Mouse (Mus musculus): Measurements from ENCODE around the gene Gm49601. TPM values are rescaled to one million over a fixed set of nuclear protein-coding genes. Genes with fewer than 3 reads are reported as not detected.
A peak's percentile ranks its signal among the peaks of the same experiment; 100 is the strongest.

Gm49601 gene
- polyA plus RNA-seq, 1 experiment from 2014 or later: 21.0 TPM

GRCm38 (mm10) chr16:18628206-18628947 lies 2.1 kb upstream of the Gm49601 start:
- WGBS: 52% methylated on average over 7 of the region's 7 CpGs
- peaks cover 24% of the 10 kb centered on the region for H3K36me3 ChIP-seq
- peak overlapping the region; percentile 94 for H3K27ac ChIP-seq
- H3K9ac ChIP-seq: peak overlapping the region; percentile 96
- peaks cover 31% of the 10 kb centered on the region for H3K27me3 ChIP-seq
- no peak for ATAC-seq (ENCODE audit: low FRiP score)
- H3K9me3 ChIP-seq: no peaks in the 10 kb centered on the region
- H3K4me1 ChIP-seq (replicated peaks): peaks cover 45% of the 10 kb centered on the region
- peak overlapping the region; percentile 88 for H3K4me2 ChIP-seq
- H3K4me3 ChIP-seq: peak overlapping the region; percentile 84

- H3K36me3 ChIP-seq: peaks cover 36% of the 10 kb centered on the region
- H3K9ac ChIP-seq: peak overlapping the region; percentile 96
Measured at GRCm38 (mm10) chr16:18627163-18627562, 936 bp upstream of the Gm49601 start.

GRCm38 (mm10) chr16:18625791-18626311 lies 376 bp downstream of the Gm49601 start:
- Histone ChIP-seq H3K27ac (no peak overlapping the region), H3K9ac (peak overlapping the region; percentile 78), H3K4me1 (replicated peaks) (peaks cover 59% of the 10 kb centered on the region), H3K27me3 (peaks cover 56% of the 10 kb centered on the region), H3K4me2 (peak overlapping the region; percentile 88), H3K9me3 (no peaks in the 10 kb centered on the region), H3K4me3 (peak overlapping the region; percentile 84), H3K36me3 (peaks cover 44% of the 10 kb centered on the region)
- ATAC-seq (ENCODE audit: low FRiP score): peak; percentile 3; the same call in 1 of the 2 replicates
- 13% methylated on average over 26 of the region's 26 CpGs for WGBS

More at GRCm38 (mm10) chr16:18627163-18627562, 936 bp upstream of the Gm49601 start:
- Histone ChIP-seq H3K9me3 (no peaks in the 10 kb centered on the region), H3K27me3 (peaks cover 43% of the 10 kb centered on the region), H3K4me3 (peak overlapping the region; percentile 84), H3K27ac (no peak overlapping the region), H3K4me2 (peak overlapping the region; percentile 88), H3K4me1 (replicated peaks) (peaks cover 46% of the 10 kb centered on the region)
- ATAC-seq (ENCODE audit: low FRiP score): no peak
- WGBS: 51% methylated on average over 3 of the region's 3 CpGs

GRCm38 (mm10) chr16:18625097-18625496 lies 1.1 kb downstream of the Gm49601 start:
- peak overlapping the region; percentile 88; the same call in 1 of the 2 replicates for H3K4me2 ChIP-seq
- H3K4me1 ChIP-seq (replicated peaks): peaks cover 61% of the 10 kb centered on the region
- H3K4me3 ChIP-seq: no peak overlapping the region
- H3K27ac ChIP-seq: no peak overlapping the region
- 42% methylated on average over 14 of the region's 14 CpGs for WGBS
- ATAC-seq (ENCODE audit: low FRiP score): no peak
- H3K36me3 ChIP-seq: peaks cover 47% of the 10 kb centered on the region
- no peak overlapping the region for H3K9ac ChIP-seq
- no peaks in the 10 kb centered on the region for H3K9me3 ChIP-seq
- peaks cover 64% of the 10 kb centered on the region for H3K27me3 ChIP-seq

- ATAC-seq (ENCODE audit: low FRiP score): no peak
- Histone ChIP-seq H3K4me1 (replicated peaks) (peaks cover 59% of the 10 kb centered on the region), H3K9ac (no peak overlapping the region), H3K27me3 (peaks cover 68% of the 10 kb centered on the region), H3K4me2 (no peak overlapping the region), H3K4me3 (no peak overlapping the region), H3K27ac (no peak overlapping the region), H3K36me3 (peaks cover 52% of the 10 kb centered on the region), H3K9me3 (no peaks in the 10 kb centered on the region)
- 26% methylated on average over 15 of the region's 15 CpGs for WGBS
Measured at GRCm38 (mm10) chr16:18624641-18625040, 1.6 kb downstream of the Gm49601 start.

GRCm38 (mm10) chr16:18623751-18624540 lies 2.3 kb downstream of the Gm49601 start:
- peaks cover 53% of the 10 kb centered on the region for H3K36me3 ChIP-seq
- H3K27ac ChIP-seq: no peak overlapping the region
- H3K27me3 ChIP-seq: peaks cover 75% of the 10 kb centered on the region
- ATAC-seq (ENCODE audit: low FRiP score): no peak
- H3K9me3 ChIP-seq: no peaks in the 10 kb centered on the region
- no peak overlapping the region for H3K4me2 ChIP-seq
- no peak overlapping the region for H3K4me3 ChIP-seq
- WGBS: 30% methylated on average over 15 of the region's 15 CpGs
- H3K4me1 ChIP-seq (replicated peaks): peaks cover 57% of the 10 kb centered on the region
- H3K9ac ChIP-seq: no peak overlapping the region

GRCm38 (mm10) chr16:18622916-18623750 lies 3.1 kb downstream of the Gm49601 start:
- Histone ChIP-seq H3K4me2 (no peak overlapping the region), H3K9ac (no peak overlapping the region), H3K9me3 (no peaks in the 10 kb centered on the region), H3K4me1 (replicated peaks) (peaks cover 49% of the 10 kb centered on the region), H3K4me3 (no peak overlapping the region), H3K27ac (no peak overlapping the region), H3K27me3 (peaks cover 83% of the 10 kb centered on the region), H3K36me3 (peaks cover 53% of the 10 kb centered on the region)
- no peak for ATAC-seq (ENCODE audit: low FRiP score)
- 31% methylated on average over 29 of the region's 29 CpGs for WGBS

- peak within 1 kb of the TSS; percentile 60 for H3K9ac ChIP-seq
- ATAC-seq (ENCODE audit: low FRiP score): no peak
- H3K36me3 ChIP-seq: peaks cover 53% of the 10 kb centered on the region
Measured at GRCm38 (mm10) chr16:18622019-18622418, 4.2 kb downstream of the Gm49601 start, which contains the start of gene Gp1bb. Gene Gp1bb (minus strand): TSS chr16:18622403.

GRCm38 (mm10) chr16:18621362-18622001 lies 4.7 kb downstream of the Gm49601 start:
- Histone ChIP-seq H3K27ac (no peak overlapping the region), H3K9ac (peak overlapping the region; percentile 60), H3K4me2 (peak overlapping the region; percentile 65), H3K36me3 (peaks cover 53% of the 10 kb centered on the region), H3K9me3 (no peaks in the 10 kb centered on the region), H3K4me1 (replicated peaks) (peaks cover 40% of the 10 kb centered on the region), H3K4me3 (peak overlapping the region; percentile 41), H3K27me3 (peaks cover 91% of the 10 kb centered on the region)
- ATAC-seq (ENCODE audit: low FRiP score): no peak
- 5% methylated on average over 38 of the region's 38 CpGs for WGBS

More at GRCm38 (mm10) chr16:18622019-18622418, 4.2 kb downstream of the Gm49601 start, which contains the start of gene Gp1bb:
- Histone ChIP-seq H3K4me3 (peak within 1 kb of the TSS; percentile 41), H3K9me3 (no peaks in the 10 kb centered on the region), H3K4me2 (peak within 1 kb of the TSS; percentile 65), H3K27ac (no peak within 1 kb of the TSS), H3K4me1 (replicated peaks) (peaks cover 46% of the 10 kb centered on the region), H3K27me3 (peaks cover 87% of the 10 kb centered on the region)
- 11% methylated on average over 17 of the region's 17 CpGs for WGBS

- WGBS: 2% methylated on average over 70 of the region's 74 CpGs
- H3K9ac ChIP-seq: peak overlapping the region; percentile 60
- H3K36me3 ChIP-seq: peaks cover 53% of the 10 kb centered on the region
Measured at GRCm38 (mm10) chr16:18620601-18621361, 5.4 kb downstream of the Gm49601 start.

More at GRCm38 (mm10) chr16:18620601-18621361, 5.4 kb downstream of the Gm49601 start:
- Histone ChIP-seq H3K4me3 (peak overlapping the region; percentile 41), H3K27me3 (peaks cover 93% of the 10 kb centered on the region), H3K9me3 (no peaks in the 10 kb centered on the region), H3K27ac (no peak overlapping the region), H3K4me1 (replicated peaks) (peaks cover 33% of the 10 kb centered on the region), H3K4me2 (peak overlapping the region; percentile 65)
- peak; percentile 22 for ATAC-seq (ENCODE audit: low FRiP score)
